Comparison of ENCODE assay signal across 8 mouse cellular contexts in the genomic region with DNA sequence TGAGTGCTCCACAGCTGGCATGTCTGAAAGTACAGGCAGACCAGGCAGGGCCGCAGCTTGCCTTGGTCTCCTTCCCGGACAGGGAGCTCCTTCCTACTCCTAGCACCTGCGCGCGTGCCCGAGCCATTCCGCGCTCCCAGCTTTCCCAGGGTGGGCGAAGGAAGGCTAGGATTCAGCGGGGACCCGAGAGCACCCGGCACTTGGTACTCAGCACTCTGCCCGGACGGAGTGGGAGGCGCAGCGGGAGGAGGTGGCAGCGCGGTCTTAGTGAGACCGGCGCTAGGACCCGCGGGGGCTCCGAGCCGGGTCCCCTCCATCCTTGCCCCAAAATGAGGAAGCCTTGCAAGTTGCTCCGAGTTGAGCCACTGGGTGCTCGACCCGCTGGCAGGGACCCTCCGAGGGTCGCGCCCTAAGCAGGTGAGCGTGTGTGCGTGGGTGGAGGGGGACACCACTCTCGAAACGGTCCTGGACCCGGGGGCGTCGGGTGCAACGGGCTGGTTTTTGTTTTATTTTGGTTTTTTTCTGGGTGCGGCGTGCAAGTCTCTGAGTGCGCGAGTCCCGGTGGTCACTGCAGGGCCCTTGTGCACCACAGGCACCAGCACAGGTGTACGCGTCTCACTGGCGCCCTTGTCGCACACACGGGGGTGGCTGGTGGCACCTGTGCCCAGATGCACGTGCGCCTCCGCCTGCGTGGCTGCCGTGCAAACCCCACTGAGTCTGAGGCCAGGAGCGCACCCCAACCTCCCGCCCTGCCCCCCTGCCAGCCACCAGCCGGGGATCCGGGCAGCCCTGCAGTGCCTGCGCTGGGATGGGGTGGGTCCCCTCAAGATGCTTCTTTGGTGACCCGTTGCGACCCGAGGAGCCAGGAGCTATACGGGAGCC. TPM values are rescaled to one million over a fixed set of nuclear protein-coding genes. Genes with fewer than 3 reads are reported as not detected.
DNase-seq lines count a peak whose midpoint lies in the region; ATAC-seq lines count a peak whose summit lies in the region.

No protein-coding gene starts in this region.

- H3K9me3 ChIP-seq in kidney, embryonic 14.5 days (ENCODE audit: control insufficient read depth, low read length) = peaks cover 4% of the 10 kb centered on the region; the same call in 1 of the 2 replicates
- no peaks in the 10 kb centered on the region; the same call in 1 of the 2 replicates for H3K9me3 ChIP-seq in forebrain, embryonic 12.5 days
- H3K9me3 ChIP-seq in limb, embryonic 13.5 days = peaks cover 5% of the 10 kb centered on the region
- no peaks in the 10 kb centered on the region for H3K9me3 ChIP-seq in neural tube, embryonic 15.5 days (replicated peaks)

- H3K4me2 ChIP-seq in kidney, embryonic 14.5 days (replicated peaks; ENCODE audit: low read depth, low read length) = peak overlapping the region; percentile 73
- H3K4me2 ChIP-seq in forebrain, embryonic 12.5 days = peak overlapping the region; percentile 81
- peak overlapping the region; percentile 80 for H3K4me2 ChIP-seq in limb, embryonic 13.5 days (replicated peaks)
- H3K4me2 ChIP-seq in neural tube, embryonic 15.5 days = peak overlapping the region; percentile 93

- no peak overlapping the region for H3K27ac ChIP-seq in kidney, embryonic 14.5 days (ENCODE audit: low read depth, low read length)
- no peak overlapping the region for H3K27ac ChIP-seq in forebrain, embryonic 12.5 days
- H3K27ac ChIP-seq in limb, embryonic 13.5 days = no peak overlapping the region
- no peak overlapping the region for H3K27ac ChIP-seq in neural tube, embryonic 15.5 days (replicated peaks)

- peak overlapping the region; percentile 15; the same call in 1 of the 2 replicates for H3K9ac ChIP-seq in kidney, embryonic 14.5 days (ENCODE audit: low read depth, low read length)
- peak overlapping the region; percentile 61 for H3K9ac ChIP-seq in forebrain, embryonic 12.5 days
- H3K9ac ChIP-seq in limb, embryonic 13.5 days = peak overlapping the region; percentile 65
- H3K9ac ChIP-seq in neural tube, embryonic 15.5 days (replicated peaks) = peak overlapping the region; percentile 57

- peak overlapping the region; percentile 43 for H3K4me3 ChIP-seq in kidney, embryonic 14.5 days (ENCODE audit: low read length)
- peak overlapping the region; percentile 48 for H3K4me3 ChIP-seq in forebrain, embryonic 12.5 days (replicated peaks)
- H3K4me3 ChIP-seq in limb, embryonic 13.5 days = peak overlapping the region; percentile 52
- peak overlapping the region; percentile 54 for H3K4me3 ChIP-seq in neural tube, embryonic 15.5 days (replicated peaks)

- peaks cover 49% of the 10 kb centered on the region for H3K27me3 ChIP-seq in kidney, embryonic 14.5 days (ENCODE audit: control insufficient read depth, insufficient read depth, low read length)
- peaks cover 76% of the 10 kb centered on the region for H3K27me3 ChIP-seq in forebrain, embryonic 12.5 days
- H3K27me3 ChIP-seq in limb, embryonic 13.5 days = peaks cover 86% of the 10 kb centered on the region
- H3K27me3 ChIP-seq in neural tube, embryonic 15.5 days (replicated peaks) = peaks cover 37% of the 10 kb centered on the region

- no peak for DNase-seq in kidney, postnatal 10 days
- DNase-seq in yolk sac, embryonic 10.5 days (ENCODE audit: low spot score) = no peak
- no peak for DNase-seq in testis, postnatal 14 days (ENCODE audit: low spot score)

- 0 out of 2 replicates have a peak, but pooled peaks have one; percentile 7 for ATAC-seq in kidney, embryonic 14.5 days (ENCODE audit: low FRiP score, low TSS enrichment)
- peak; percentile 28 for ATAC-seq in activated CD4-positive, CD25-positive, alpha-beta regulatory T cell, adult 4 months
- no peak; the same call in 1 of the 2 replicates for ATAC-seq in forebrain, embryonic 12.5 days (ENCODE audit: low FRiP score)
- ATAC-seq in limb, embryonic 13.5 days (ENCODE audit: low FRiP score, low read depth) = no peak
- peak; percentile 12; the same call in 1 of the 2 replicates for ATAC-seq in neural tube, embryonic 15.5 days (ENCODE audit: low FRiP score)

- under 1% methylated on average over 62 of the region's 62 CpGs for WGBS in kidney, embryonic 14.5 days
- WGBS in forebrain, embryonic 12.5 days = 1% methylated on average over 62 of the region's 62 CpGs
- 2% methylated on average over 62 of the region's 62 CpGs for WGBS in limb, embryonic 13.5 days
- 1% methylated on average over 62 of the region's 62 CpGs for whole genome bisulfite sequencing in neural tube, embryonic 15.5 days

- H3K36me3 ChIP-seq in kidney, embryonic 14.5 days (ENCODE audit: control insufficient read depth, insufficient read depth, low read length) = peaks cover 6% of the 10 kb centered on the region; the same call in 1 of the 2 replicates
- H3K36me3 ChIP-seq in forebrain, embryonic 12.5 days (replicated peaks) = peaks cover 13% of the 10 kb centered on the region
- peaks cover 19% of the 10 kb centered on the region for H3K36me3 ChIP-seq in limb, embryonic 13.5 days
- H3K36me3 ChIP-seq in neural tube, embryonic 15.5 days = peaks cover 18% of the 10 kb centered on the region

- H3K4me1 ChIP-seq in kidney, embryonic 14.5 days (ENCODE audit: control insufficient read depth, insufficient read depth, low read length) = 0 out of 2 replicates have a peak, but pooled peaks cover 10% of the 10 kb centered on the region
- peaks cover 30% of the 10 kb centered on the region for H3K4me1 ChIP-seq in forebrain, embryonic 12.5 days
- peaks cover 24% of the 10 kb centered on the region for H3K4me1 ChIP-seq in limb, embryonic 13.5 days
- H3K4me1 ChIP-seq in neural tube, embryonic 15.5 days = peaks cover 37% of the 10 kb centered on the region

RNA-seq across cellular contexts. Expression of a gene that starts 4.7 kb away (rescaled TPM):
- 5.4 and 7.0 TPM in 2 replicates for polyA plus RNA-seq in kidney, embryonic 14.5 days (2014; fragmentation: Nextera tagmentation; extraction: Ambion mirVana)
- 10 to 100 TPM; 54.3 to 64.7 TPM for polyA plus RNA-seq in activated CD4-positive, CD25-positive, alpha-beta regulatory T cell, adult 4 months (2017; shearing (Covaris generic))
- polyA plus RNA-seq in forebrain, embryonic 12.5 days (2016; fragmentation: Nextera tagmentation; extraction: Ambion mirVana) = 4.1 and 5.7 TPM in 2 replicates
- polyA plus RNA-seq in limb, embryonic 13.5 days (2015; fragmentation: Nextera tagmentation; extraction: Ambion mirVana) = 4.7 and 5.4 TPM in 2 replicates
- 37.1 and 48.3 TPM in 2 replicates for polyA plus RNA-seq in neural tube, embryonic 15.5 days (2015; fragmentation: Nextera tagmentation; extraction: Ambion mirVana)

RNA-seq across cellular contexts. Expression of a gene that starts 9.3 kb away (rescaled TPM):
- 240 and 276 TPM in 2 replicates for polyA plus RNA-seq in kidney, embryonic 14.5 days (2014; fragmentation: Nextera tagmentation; extraction: Ambion mirVana)
- 100 to 1,000 TPM; 148 to 166 TPM for polyA plus RNA-seq in activated CD4-positive, CD25-positive, alpha-beta regulatory T cell, adult 4 months (2017; shearing (Covaris generic))
- 136 and 138 TPM in 2 replicates for polyA plus RNA-seq in forebrain, embryonic 12.5 days (2016; fragmentation: Nextera tagmentation; extraction: Ambion mirVana)
- 206 and 213 TPM in 2 replicates for polyA plus RNA-seq in limb, embryonic 13.5 days (2015; fragmentation: Nextera tagmentation; extraction: Ambion mirVana)
- 155 and 160 TPM in 2 replicates for polyA plus RNA-seq in neural tube, embryonic 15.5 days (2015; fragmentation: Nextera tagmentation; extraction: Ambion mirVana)

RNA-seq across cellular contexts. Expression of a gene that starts 9.4 kb away (rescaled TPM):
- polyA plus RNA-seq in kidney, embryonic 14.5 days (2014; fragmentation: Nextera tagmentation; extraction: Ambion mirVana) = 51.4 and 52.7 TPM in 2 replicates
- polyA plus RNA-seq in activated CD4-positive, CD25-positive, alpha-beta regulatory T cell, adult 4 months (2017; shearing (Covaris generic)) = 10 to 100 TPM; 10.2 to 18.0 TPM
- polyA plus RNA-seq in forebrain, embryonic 12.5 days (2016; fragmentation: Nextera tagmentation; extraction: Ambion mirVana) = 31.1 and 33.3 TPM in 2 replicates
- polyA plus RNA-seq in limb, embryonic 13.5 days (2015; fragmentation: Nextera tagmentation; extraction: Ambion mirVana) = 63.3 and 63.5 TPM in 2 replicates
- 38.0 and 39.1 TPM in 2 replicates for polyA plus RNA-seq in neural tube, embryonic 15.5 days (2015; fragmentation: Nextera tagmentation; extraction: Ambion mirVana)

RNA-seq across cellular contexts. Expression of a gene that starts 24.4 kb away (rescaled TPM):
- polyA plus RNA-seq in kidney, embryonic 14.5 days (2014; fragmentation: Nextera tagmentation; extraction: Ambion mirVana) = 4.5 and 4.7 TPM in 2 replicates
- polyA plus RNA-seq in activated CD4-positive, CD25-positive, alpha-beta regulatory T cell, adult 4 months (2017; shearing (Covaris generic)) = 1 to 10 TPM in 1 of 2 experiments, under 1 TPM in 1; 0.79 to 1.5 TPM
- 9.0 and 10.0 TPM in 2 replicates for polyA plus RNA-seq in forebrain, embryonic 12.5 days (2016; fragmentation: Nextera tagmentation; extraction: Ambion mirVana)
- 11.5 and 11.6 TPM in 2 replicates for polyA plus RNA-seq in limb, embryonic 13.5 days (2015; fragmentation: Nextera tagmentation; extraction: Ambion mirVana)
- polyA plus RNA-seq in neural tube, embryonic 15.5 days (2015; fragmentation: Nextera tagmentation; extraction: Ambion mirVana) = 27.1 and 31.9 TPM in 2 replicates

RNA-seq across cellular contexts. Expression of a gene that starts 26.8 kb away (rescaled TPM):
- polyA plus RNA-seq in kidney, embryonic 14.5 days (2014; fragmentation: Nextera tagmentation; extraction: Ambion mirVana) = 0.19 and 0.23 TPM in 2 replicates
- polyA plus RNA-seq in activated CD4-positive, CD25-positive, alpha-beta regulatory T cell, adult 4 months (2017; shearing (Covaris generic)) = 1 to 10 TPM; 4.0 to 5.0 TPM
- 31.8 and 33.9 TPM in 2 replicates for polyA plus RNA-seq in forebrain, embryonic 12.5 days (2016; fragmentation: Nextera tagmentation; extraction: Ambion mirVana)
- polyA plus RNA-seq in limb, embryonic 13.5 days (2015; fragmentation: Nextera tagmentation; extraction: Ambion mirVana) = 0.20 and 0.43 TPM in 2 replicates
- 64.8 and 91.1 TPM in 2 replicates for polyA plus RNA-seq in neural tube, embryonic 15.5 days (2015; fragmentation: Nextera tagmentation; extraction: Ambion mirVana)

Comparison
In these comparisons a context has a peak if more than half of its experiments do, and no peak if none do; other contexts are left out.
1. ATAC-seq: peak in kidney, embryonic 14.5 days (single experiment), activated CD4-positive, CD25-positive, alpha-beta regulatory T cell, adult 4 months (single experiment) and neural tube, embryonic 15.5 days (single experiment); none in forebrain, embryonic 12.5 days (single experiment) and limb, embryonic 13.5 days (single experiment).
2. H3K9ac ChIP-seq: peak in every context shown above with its lines; median percentile 65 in limb, embryonic 13.5 days; 61 in forebrain, embryonic 12.5 days; 57 in neural tube, embryonic 15.5 days; 15 in kidney, embryonic 14.5 days.
3. Peak in every context shown above with its lines, with median percentiles within 50 percentile points of each other: H3K4me2 ChIP-seq and H3K4me3 ChIP-seq.